Mouse (Mus musculus) liver, adult 2 months (tissue): Measurements from ENCODE around the gene Tmem234. TPM values are rescaled to one million over a fixed set of nuclear protein-coding genes. Genes with fewer than 3 reads are reported as not detected.

Source experiments
- DNase-seq: peaks from one replicate; pipeline ENCODE4 v3.0.0-alpha.2; 2011; ENCODE audit warnings: low read depth, low spot score; ENCODE audit errors: extremely low read depth
- H3K27ac ChIP-seq: fragments of 200-500 bp; replicated peaks from 2 replicates; pipeline ENCODE4 v1.5.1; 2012; ENCODE audit warnings: low read depth, mild to moderate bottlenecking, control low read depth, inconsistent platforms, low read length; ENCODE audit not compliant: insufficient read depth
- H3K27me3 ChIP-seq: fragments of 200-500 bp; 2 replicates; pipeline ENCODE4 v1.6.1; 2012; ENCODE audit warnings: mild to moderate bottlenecking, moderate library complexity, low read length, inconsistent platforms; ENCODE audit not compliant: control insufficient read depth, insufficient read depth
- H3K36me3 ChIP-seq: fragments of 200-500 bp; 2 replicates; pipeline ENCODE4 v1.6.1; 2012; ENCODE audit warnings: low read length, inconsistent platforms; ENCODE audit not compliant: control insufficient read depth, insufficient read depth
- H3K4me1 ChIP-seq: fragments of 200-500 bp; 2 replicates; pipeline ENCODE4 v1.6.1; 2011; ENCODE audit warnings: low read length; ENCODE audit not compliant: control insufficient read depth, insufficient read depth
- H3K4me3 ChIP-seq: fragments of 200-500 bp; 2 replicates; pipeline ENCODE4 v1.5.1; 2011; ENCODE audit warnings: low read depth, mild to moderate bottlenecking, control low read depth, low read length, moderate library complexity; ENCODE audit not compliant: insufficient read depth
- H3K79me2 ChIP-seq: fragments of 200-500 bp; 2 replicates; pipeline ENCODE4 v1.6.1; 2012; ENCODE audit warnings: inconsistent platforms, mild to moderate bottlenecking, low read length, moderate library complexity; ENCODE audit not compliant: control insufficient read depth, insufficient read depth
- H3K9ac ChIP-seq: fragments of 200-500 bp; 2 replicates; pipeline ENCODE4 v1.6.1; 2012; ENCODE audit warnings: low read depth, mild to moderate bottlenecking, control low read depth, inconsistent platforms, low read length
- CTCF ChIP-seq: fragments of 200-500 bp; IDR thresholded peaks from 2 replicates; pipeline ENCODE4 v1.5.1; 2011; ENCODE audit warnings: low read depth, low read length, control low read depth
- POLR2A ChIP-seq: fragments of 200-500 bp; IDR thresholded peaks from 2 replicates; pipeline ENCODE4 v1.6.1; 2011; ENCODE audit warnings: low read length, control low read depth; ENCODE audit not compliant: insufficient read depth; ENCODE audit errors: extremely low read depth
- WGBS: fragments of 180-500 bp; shearing (Covaris S2); methylation state at CpG from one replicate; pipeline ENCODE4 v1.1.7; 2018; 5-methylcytosine and 5-hydroxymethylcytosine counted together
- polyA plus RNA-seq: library from polyadenylated mRNA; depleted of rRNA; stranded (reverse); fragments of >200 nt; gene quantifications from 2 replicates; pipeline ENCODE4 v1.2.3, GENCODE M21; 2012
- total RNA-seq: library from RNA; depleted of rRNA; stranded (reverse); fragments of >200 nt; gene quantifications from 2 replicates; pipeline ENCODE4 v1.2.3, GENCODE M21; 2014

Tmem234 gene
- total and polyA plus RNA-seq, 2 experiments, result 65.6 to 75.8 TPM

- WGBS, result 94% methylated on average over 6 of the region's 6 CpGs
- H3K4me3 ChIP-seq, result no peak overlapping the region
- H3K9ac ChIP-seq, result no peak overlapping the region
- H3K4me1 ChIP-seq, result 0 out of 2 replicates have a peak, but pooled peaks cover 3% of the 10 kb centered on the region
- no peak for TF ChIP-seq POLR2A
- no peak for TF ChIP-seq CTCF
- H3K27ac ChIP-seq, result no peak overlapping the region
- no peaks in the 10 kb centered on the region for H3K36me3 ChIP-seq
- DNase-seq, result no peak
- H3K79me2 ChIP-seq, result no peaks in the 10 kb centered on the region
- H3K27me3 ChIP-seq, result no peaks in the 10 kb centered on the region
These were observed 30.4 kb upstream of the Tmem234 start for GRCm38 (mm10) chr4:129570028-129570427.

- no peak overlapping the region for H3K4me3 ChIP-seq
- H3K4me1 ChIP-seq, result 0 out of 2 replicates have a peak, but pooled peaks cover 3% of the 10 kb centered on the region
- H3K79me2 ChIP-seq, result no peaks in the 10 kb centered on the region
- no peaks in the 10 kb centered on the region for H3K36me3 ChIP-seq
- DNase-seq, result no peak
- TF ChIP-seq POLR2A (no peak), CTCF (no peak)
- peak overlapping the region; percentile 77 for H3K27ac ChIP-seq
- 79% methylated on average over 8 of the region's 8 CpGs for WGBS
- H3K9ac ChIP-seq, result no peak overlapping the region
- no peaks in the 10 kb centered on the region for H3K27me3 ChIP-seq
These were observed 28.9 kb upstream of the Tmem234 start for GRCm38 (mm10) chr4:129571551-129572084.

GRCm38 (mm10) chr4:129572236-129573092 lies 28.0 kb upstream of the Tmem234 start:
- Histone ChIP-seq H3K27ac (peak overlapping the region; percentile 85), H3K27me3 (no peaks in the 10 kb centered on the region), H3K79me2 (no peaks in the 10 kb centered on the region), H3K4me3 (no peak overlapping the region), H3K9ac (0 out of 2 replicates have a peak overlapping the region, but pooled peaks have one; percentile 30), H3K36me3 (no peaks in the 10 kb centered on the region), H3K4me1 (0 out of 2 replicates have a peak, but pooled peaks cover 3% of the 10 kb centered on the region)
- WGBS, result 69% methylated on average over 13 of the region's 13 CpGs
- no peak for DNase-seq
- TF ChIP-seq CTCF (no peak), POLR2A (no peak)

- Histone ChIP-seq H3K36me3 (no peaks in the 10 kb centered on the region), H3K79me2 (no peaks in the 10 kb centered on the region), H3K4me1 (0 out of 2 replicates have a peak, but pooled peaks cover 3% of the 10 kb centered on the region), H3K9ac (peak overlapping the region; percentile 30; the same call in 1 of the 2 replicates), H3K4me3 (no peak overlapping the region), H3K27ac (peak overlapping the region; percentile 85), H3K27me3 (no peaks in the 10 kb centered on the region)
- DNase-seq, result no peak
- 79% methylated on average over 4 of the region's 4 CpGs for WGBS
- TF ChIP-seq CTCF (no peak), POLR2A (no peak)
These were observed 27.4 kb upstream of the Tmem234 start for GRCm38 (mm10) chr4:129573093-129573370.

GRCm38 (mm10) chr4:129573430-129573829 lies 27.0 kb upstream of the Tmem234 start, which contains the start of gene Lck:
Lck (minus strand) TSS chr4:129573641.
- Histone ChIP-seq H3K27me3 (no peaks in the 10 kb centered on the region), H3K4me3 (no peak within 1 kb of the TSS)
- TF ChIP-seq POLR2A (no peak), CTCF (no peak)

More at GRCm38 (mm10) chr4:129573430-129573829, 27.0 kb upstream of the Tmem234 start, which contains the start of gene Lck:
- peak within 1 kb of the TSS; percentile 85 for H3K27ac ChIP-seq
- no peaks in the 10 kb centered on the region for H3K36me3 ChIP-seq
- DNase-seq, result no peak
- no peaks in the 10 kb centered on the region for H3K79me2 ChIP-seq
- 83% methylated on average over 8 of the region's 8 CpGs for WGBS
- peak within 1 kb of the TSS; percentile 30; the same call in 1 of the 2 replicates for H3K9ac ChIP-seq
- 0 out of 2 replicates have a peak, but pooled peaks cover 3% of the 10 kb centered on the region for H3K4me1 ChIP-seq
